Mouse (Mus musculus): ENCODE measurements at regions not wholly inside any gene's neighbourhood (a gene's known extent, or its start where the extent isn't known, plus 50 kb on each side); places are given as distances from the start of the nearest gene placed in this dataset.

GRCm38 (mm10) chr8:26724628-26725027, 252.5 kb upstream of the Zfp703 start:
- Histone ChIP-seq H3K9ac (no peak overlapping the region), H3K4me3 (replicated peaks) (no peak overlapping the region), H3K4me2 (no peak overlapping the region), H3K27me3 (replicated peaks) (no peaks in the 10 kb centered on the region), H3K4me1 (0 out of 2 replicates have a peak, but pooled peaks cover 5% of the 10 kb centered on the region), H3K27ac (no peak overlapping the region), H3K36me3 (no peaks in the 10 kb centered on the region), H3K9me3 (no peaks in the 10 kb centered on the region)
- 56% methylated on average over 5 of the region's 5 CpGs for WGBS
- no peak for ATAC-seq (ENCODE audit: insufficient read depth, low FRiP score, low read depth)

GRCm38 (mm10) chr8:26725521-26725920, 251.6 kb upstream of the Zfp703 start:
- WGBS, result 52% methylated on average over 7 of the region's 7 CpGs
- no peak overlapping the region for H3K4me3 ChIP-seq (replicated peaks)
- 0 out of 2 replicates have a peak, but pooled peaks cover 5% of the 10 kb centered on the region for H3K4me1 ChIP-seq
- no peak overlapping the region for H3K4me2 ChIP-seq
- peak; percentile 68; the same call in 1 of the 2 replicates for ATAC-seq (ENCODE audit: insufficient read depth, low FRiP score, low read depth)
- no peaks in the 10 kb centered on the region for H3K36me3 ChIP-seq
- no peaks in the 10 kb centered on the region for H3K9me3 ChIP-seq
- no peaks in the 10 kb centered on the region for H3K27me3 ChIP-seq (replicated peaks)
- H3K9ac ChIP-seq, result no peak overlapping the region
- no peak overlapping the region for H3K27ac ChIP-seq

DNA sequence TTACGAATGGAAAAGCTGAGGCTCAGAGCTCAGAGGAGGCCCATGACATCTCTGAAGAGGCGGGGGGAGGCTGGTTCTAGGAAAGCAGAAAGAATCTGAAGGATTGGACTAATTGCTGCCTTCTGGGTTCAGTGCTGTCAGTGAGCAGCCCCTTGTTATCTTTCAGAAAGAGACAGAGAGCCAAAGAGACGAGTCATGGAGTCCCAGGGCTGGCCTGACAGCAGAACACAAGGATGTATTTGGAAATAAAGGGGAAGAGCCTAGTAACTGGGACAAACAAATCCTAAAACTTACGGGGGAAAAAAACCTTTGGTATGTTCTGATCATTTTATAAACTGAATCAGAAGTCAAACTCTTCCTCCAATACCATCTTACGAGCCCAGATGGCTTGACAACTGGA, 247.8 kb upstream of the Zfp703 start:
- ATAC-seq (ENCODE audit: insufficient read depth, low FRiP score, low read depth), result no peak
- H3K27me3 ChIP-seq (replicated peaks), result no peaks in the 10 kb centered on the region
- H3K9ac ChIP-seq, result no peak overlapping the region
- H3K4me3 ChIP-seq (replicated peaks), result no peak overlapping the region
- H3K27ac ChIP-seq, result no peak overlapping the region
- H3K36me3 ChIP-seq, result no peaks in the 10 kb centered on the region
- 0 out of 2 replicates have a peak, but pooled peaks cover 5% of the 10 kb centered on the region for H3K4me1 ChIP-seq
- 81% methylated on average over 5 of the region's 5 CpGs for WGBS
- H3K4me2 ChIP-seq, result no peak overlapping the region
- H3K9me3 ChIP-seq, result no peaks in the 10 kb centered on the region

- ATAC-seq (ENCODE audit: insufficient read depth, low FRiP score, low read depth), result no peak
- Histone ChIP-seq H3K9ac (no peak overlapping the region), H3K4me1 (no peaks in the 10 kb centered on the region), H3K36me3 (no peaks in the 10 kb centered on the region), H3K27ac (no peak overlapping the region), H3K4me3 (replicated peaks) (no peak overlapping the region), H3K27me3 (replicated peaks) (no peaks in the 10 kb centered on the region), H3K9me3 (no peaks in the 10 kb centered on the region), H3K4me2 (no peak overlapping the region)
- WGBS, result 82% methylated on average over 2 of the region's 2 CpGs
Observed at GRCm38 (mm10) chr8:26731111-26731510, 246.0 kb upstream of the Zfp703 start.

DNA sequence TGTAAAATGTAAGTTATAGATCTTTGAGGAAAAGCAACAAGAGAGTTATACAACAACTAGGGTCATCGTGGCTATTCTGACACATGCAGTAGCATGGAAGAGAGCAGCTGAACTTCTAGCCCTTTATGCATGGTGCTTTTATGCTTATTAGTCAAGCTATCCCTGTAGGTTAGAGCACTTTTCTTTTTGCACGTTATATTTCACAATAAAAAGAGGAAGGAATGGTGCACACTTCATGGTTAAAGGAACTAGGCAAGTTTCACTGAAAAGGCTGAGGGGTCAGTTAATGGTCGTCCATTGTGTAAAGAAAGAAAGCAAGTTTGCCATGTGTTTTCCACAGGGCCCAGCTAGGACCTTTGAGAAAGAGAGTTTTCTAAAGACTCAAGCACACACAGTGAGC, 232.7 kb upstream of the Zfp703 start:
- 76% methylated on average over 3 of the region's 3 CpGs for WGBS

DNA sequence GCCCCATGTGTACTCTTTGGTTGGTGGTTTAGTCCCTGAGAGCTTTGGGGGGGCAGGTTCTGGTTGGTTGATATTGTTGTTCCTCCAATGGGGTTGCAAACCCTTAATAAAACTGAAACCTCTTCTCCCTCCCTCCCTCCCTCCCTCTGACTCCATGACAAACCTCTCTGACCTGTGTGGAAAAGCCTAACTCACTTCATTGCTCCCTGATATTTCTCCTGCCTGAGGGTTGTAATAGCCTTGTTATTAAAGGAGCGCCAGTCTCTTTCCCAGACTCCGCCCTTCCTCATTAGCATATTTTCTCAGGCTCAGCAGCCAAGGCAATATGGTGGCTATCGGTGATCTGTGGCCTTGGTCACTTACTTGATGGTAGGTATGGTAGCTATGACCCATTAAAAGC, 230.3 kb upstream of the Zfp703 start:
- H3K9ac ChIP-seq, result no peak overlapping the region
- H3K9me3 ChIP-seq, result no peaks in the 10 kb centered on the region
- 85% methylated on average over 3 of the region's 3 CpGs for WGBS
- H3K4me3 ChIP-seq (replicated peaks), result no peak overlapping the region
- H3K27me3 ChIP-seq (replicated peaks), result peaks cover 7% of the 10 kb centered on the region; the same call in 1 of the 2 replicates
- H3K4me1 ChIP-seq, result peaks cover 5% of the 10 kb centered on the region
- ATAC-seq (ENCODE audit: insufficient read depth, low FRiP score, low read depth), result no peak
- H3K36me3 ChIP-seq, result no peaks in the 10 kb centered on the region
- no peak overlapping the region for H3K4me2 ChIP-seq
- 0 out of 2 replicates have a peak overlapping the region, but pooled peaks have one; percentile 26 for H3K27ac ChIP-seq

More for the DNA sequence above, 232.7 kb upstream of the Zfp703 start:
- no peak overlapping the region for H3K9ac ChIP-seq
- H3K4me3 ChIP-seq (replicated peaks), result no peak overlapping the region
- no peaks in the 10 kb centered on the region for H3K9me3 ChIP-seq
- no peaks in the 10 kb centered on the region for H3K36me3 ChIP-seq
- H3K4me1 ChIP-seq, result peaks cover 5% of the 10 kb centered on the region
- no peak overlapping the region for H3K27ac ChIP-seq
- H3K4me2 ChIP-seq, result no peak overlapping the region
- no peak for ATAC-seq (ENCODE audit: insufficient read depth, low FRiP score, low read depth)
- H3K27me3 ChIP-seq (replicated peaks), result peaks cover 7% of the 10 kb centered on the region; the same call in 1 of the 2 replicates

- peak; percentile 65 for ATAC-seq (ENCODE audit: insufficient read depth, low FRiP score, low read depth)
- Histone ChIP-seq H3K4me1 (peaks cover 5% of the 10 kb centered on the region), H3K4me3 (replicated peaks) (no peak overlapping the region), H3K27me3 (replicated peaks) (peaks cover 7% of the 10 kb centered on the region; the same call in 1 of the 2 replicates), H3K36me3 (no peaks in the 10 kb centered on the region), H3K4me2 (peak overlapping the region; percentile 17), H3K9me3 (no peaks in the 10 kb centered on the region), H3K9ac (no peak overlapping the region), H3K27ac (0 out of 2 replicates have a peak overlapping the region, but pooled peaks have one; percentile 26)
- WGBS, result 32% methylated on average over 19 of the region's 19 CpGs
Observed at GRCm38 (mm10) chr8:26747241-26747972, 229.7 kb upstream of the Zfp703 start.

DNA sequence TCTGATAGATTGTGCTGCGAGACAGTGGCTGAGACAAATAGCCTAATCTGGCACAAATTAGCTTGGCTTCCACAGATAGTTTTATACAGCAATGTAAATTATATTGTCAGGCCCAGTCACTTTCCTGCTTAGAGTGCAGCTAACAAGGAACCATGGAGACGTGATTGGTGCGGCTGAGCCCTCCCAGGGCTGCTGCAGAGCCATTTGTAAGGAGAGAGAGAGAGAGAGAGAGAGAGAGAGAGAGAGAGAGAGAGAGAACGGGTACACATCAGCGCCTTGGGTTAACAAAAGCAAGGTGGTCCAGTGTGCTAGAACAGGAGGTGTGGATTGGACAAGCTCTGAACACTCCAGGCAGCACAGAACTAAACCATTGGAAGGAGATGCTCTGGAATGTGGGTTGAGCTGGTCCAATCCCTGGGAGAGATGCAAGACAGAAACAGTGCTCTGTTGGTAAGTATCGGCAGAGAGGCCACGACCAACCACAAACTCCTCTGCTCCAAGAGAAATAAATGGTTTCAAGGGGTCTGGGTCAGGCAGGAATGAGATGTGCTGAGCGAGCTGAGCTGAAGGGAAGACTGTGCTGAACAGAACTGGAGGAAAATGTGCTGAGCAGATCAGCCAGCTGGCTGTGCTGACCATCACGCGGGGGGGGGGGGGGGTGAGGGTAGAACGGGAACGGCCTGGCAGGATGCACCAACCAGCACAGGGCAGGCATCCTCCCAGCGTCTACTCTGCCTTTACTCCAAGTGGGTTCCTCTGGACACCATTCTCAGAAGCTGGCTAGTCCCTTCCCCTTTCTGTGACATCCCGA, 228.8 kb upstream of the Zfp703 start:
- 34% methylated on average over 12 of the region's 14 CpGs for WGBS
- Histone ChIP-seq H3K4me1 (peaks cover 5% of the 10 kb centered on the region), H3K9ac (no peak overlapping the region), H3K9me3 (no peaks in the 10 kb centered on the region), H3K27me3 (replicated peaks) (peaks cover 7% of the 10 kb centered on the region; the same call in 1 of the 2 replicates), H3K4me3 (replicated peaks) (no peak overlapping the region), H3K4me2 (no peak overlapping the region), H3K36me3 (no peaks in the 10 kb centered on the region), H3K27ac (no peak overlapping the region)
- ATAC-seq (ENCODE audit: insufficient read depth, low FRiP score, low read depth), result no peak

- H3K4me2 ChIP-seq, result no peak overlapping the region
- ATAC-seq (ENCODE audit: insufficient read depth, low FRiP score, low read depth), result no peak
- no peak overlapping the region for H3K9ac ChIP-seq
Observed at GRCm38 (mm10) chr8:26748972-26749291, 228.2 kb upstream of the Zfp703 start.

DNA sequence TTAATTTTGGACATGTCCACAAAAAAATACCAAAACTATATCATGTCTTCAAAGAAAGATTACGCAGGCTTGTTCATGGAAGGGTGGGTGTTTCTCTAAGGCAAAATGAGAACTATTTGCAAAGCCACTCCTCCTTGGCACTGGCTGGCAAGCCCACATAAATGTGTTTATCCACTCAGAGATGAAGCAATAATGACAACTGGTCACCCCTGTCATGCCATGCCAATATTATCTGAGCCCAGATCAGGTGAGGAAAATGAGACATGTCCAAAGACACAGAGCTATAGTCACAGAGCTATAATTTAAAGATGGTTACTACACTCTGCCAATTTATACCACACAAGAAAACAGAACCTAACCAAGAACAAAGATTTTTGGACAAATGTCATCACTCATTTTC, 227.0 kb upstream of the Zfp703 start:
- WGBS, result 90% methylated on average over 1 of the region's 1 CpGs

More at GRCm38 (mm10) chr8:26748972-26749291, 228.2 kb upstream of the Zfp703 start:
- H3K9me3 ChIP-seq, result no peaks in the 10 kb centered on the region
- H3K27ac ChIP-seq, result no peak overlapping the region
- H3K36me3 ChIP-seq, result no peaks in the 10 kb centered on the region
- 71% methylated on average over 1 of the region's 1 CpGs for WGBS
- H3K4me3 ChIP-seq (replicated peaks), result no peak overlapping the region
- H3K27me3 ChIP-seq (replicated peaks), result peaks cover 7% of the 10 kb centered on the region; the same call in 1 of the 2 replicates
- H3K4me1 ChIP-seq, result peaks cover 5% of the 10 kb centered on the region

GRCm38 (mm10) chr8:26751651-26752050, 225.5 kb upstream of the Zfp703 start:
- no peaks in the 10 kb centered on the region for H3K36me3 ChIP-seq
- 91% methylated on average over 5 of the region's 5 CpGs for WGBS
- H3K4me2 ChIP-seq, result no peak overlapping the region
- ATAC-seq (ENCODE audit: insufficient read depth, low FRiP score, low read depth), result no peak
- no peak overlapping the region for H3K4me3 ChIP-seq (replicated peaks)
- H3K9ac ChIP-seq, result no peak overlapping the region
- no peaks in the 10 kb centered on the region for H3K9me3 ChIP-seq
- H3K27me3 ChIP-seq (replicated peaks), result peaks cover 4% of the 10 kb centered on the region; the same call in 1 of the 2 replicates
- H3K4me1 ChIP-seq, result peaks cover 5% of the 10 kb centered on the region
- H3K27ac ChIP-seq, result no peak overlapping the region

More for the DNA sequence above, 227.0 kb upstream of the Zfp703 start:
- Histone ChIP-seq H3K9ac (no peak overlapping the region), H3K4me3 (replicated peaks) (no peak overlapping the region), H3K4me1 (peaks cover 5% of the 10 kb centered on the region), H3K27me3 (replicated peaks) (peaks cover 7% of the 10 kb centered on the region; the same call in 1 of the 2 replicates), H3K36me3 (no peaks in the 10 kb centered on the region), H3K9me3 (no peaks in the 10 kb centered on the region), H3K27ac (no peak overlapping the region), H3K4me2 (no peak overlapping the region)
- ATAC-seq (ENCODE audit: insufficient read depth, low FRiP score, low read depth), result no peak

DNA sequence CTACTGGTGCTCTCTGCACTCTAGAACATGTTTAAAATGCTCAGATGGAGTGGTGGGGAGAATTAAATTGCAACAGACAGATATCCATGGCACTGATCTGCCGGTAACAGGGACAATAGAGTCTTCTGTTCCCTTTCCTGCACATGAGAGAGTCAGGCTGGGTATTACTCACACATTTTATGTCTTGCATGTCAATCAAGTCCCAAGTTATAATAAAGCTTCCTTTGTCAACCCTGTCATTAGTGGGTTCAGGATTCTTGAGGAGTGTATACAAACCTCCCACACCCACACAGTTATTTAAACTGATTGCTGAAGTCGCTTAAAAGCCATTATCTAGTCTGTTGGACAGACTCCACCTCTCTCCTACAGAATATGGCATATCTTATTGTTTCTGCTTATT, 220.7 kb upstream of the Zfp703 start:
- Histone ChIP-seq H3K4me2 (no peak overlapping the region), H3K9me3 (no peaks in the 10 kb centered on the region), H3K9ac (no peak overlapping the region), H3K36me3 (no peaks in the 10 kb centered on the region), H3K27me3 (replicated peaks) (no peaks in the 10 kb centered on the region), H3K4me3 (replicated peaks) (no peak overlapping the region), H3K27ac (no peak overlapping the region), H3K4me1 (no peaks in the 10 kb centered on the region)
- 63% methylated on average over 2 of the region's 2 CpGs for WGBS
- no peak for ATAC-seq (ENCODE audit: insufficient read depth, low FRiP score, low read depth)

All from stomach, embryonic 15.5 days (tissue).